Mouse (Mus musculus): ENCODE data around the gene Lrig3. TPM values are rescaled to one million over a fixed set of nuclear protein-coding genes. Genes with fewer than 3 reads are reported as not detected.
A peak's percentile ranks its signal among the peaks of the same experiment; 100 is the strongest.

Lrig3 gene
- total RNA-seq (2021), result 1 to 10 TPM; 4.0 to 5.6 TPM
- long read RNA-seq, full-length matches to known transcripts, result 8 of 9 reads
- long read RNA-seq, partial matches to known transcripts, result 1 of 9 reads
- long read RNA-seq, other reads (novel, unspliced or antisense), result 0 of 9 reads

GRCm38 (mm10) chr10:125965968-125966480 lies at the start of gene Lrig3:
TSS of gene Lrig3 (plus strand) at chr10:125966168.
- peak; percentile 50 to 83 for DNase-seq (ENCODE audit: low spot score in 2 of 2)

- no peak for DNase-seq (ENCODE audit: low spot score in 2 of 2)
Observed at GRCm38 (mm10) chr10:125916781-125917180, 49.2 kb upstream of the Lrig3 start.

GRCm38 (mm10) chr10:125917436-125917871 lies 48.5 kb upstream of the Lrig3 start:
- DNase-seq (ENCODE audit: low spot score in 2 of 2), result no peak

- no peak for DNase-seq (ENCODE audit: low spot score in 2 of 2)
Observed at GRCm38 (mm10) chr10:125918994-125919393, 47.0 kb upstream of the Lrig3 start.

GRCm38 (mm10) chr10:125921654-125922446 lies 44.1 kb upstream of the Lrig3 start:
- DNase-seq (ENCODE audit: low spot score in 2 of 2), result no peak

GRCm38 (mm10) chr10:125929961-125930360 lies 36.0 kb upstream of the Lrig3 start:
- DNase-seq (ENCODE audit: low spot score in 2 of 2), result no peak

GRCm38 (mm10) chr10:125933388-125933787 lies 32.6 kb upstream of the Lrig3 start:
- DNase-seq (ENCODE audit: low spot score in 2 of 2), result no peak

- no peak for DNase-seq (ENCODE audit: low spot score in 2 of 2)
Observed at GRCm38 (mm10) chr10:125934095-125934494, 31.9 kb upstream of the Lrig3 start.

GRCm38 (mm10) chr10:125937517-125938497 lies 28.2 kb upstream of the Lrig3 start:
- DNase-seq (ENCODE audit: low spot score in 2 of 2), result no peak

GRCm38 (mm10) chr10:125938528-125939402 lies 27.2 kb upstream of the Lrig3 start:
- no peak for DNase-seq (ENCODE audit: low spot score in 2 of 2)

- DNase-seq (ENCODE audit: low spot score in 2 of 2), result no peak
Observed at GRCm38 (mm10) chr10:125940316-125941059, 25.5 kb upstream of the Lrig3 start.

- DNase-seq (ENCODE audit: low spot score in 2 of 2), result no peak
Observed at GRCm38 (mm10) chr10:125943098-125943497, 22.9 kb upstream of the Lrig3 start.

- no peak for DNase-seq (ENCODE audit: low spot score in 2 of 2)
Observed at GRCm38 (mm10) chr10:125944762-125945504, 21.0 kb upstream of the Lrig3 start.

GRCm38 (mm10) chr10:125948842-125949474 lies 17.0 kb upstream of the Lrig3 start:
- no peak for DNase-seq (ENCODE audit: low spot score in 2 of 2)

- no peak for DNase-seq (ENCODE audit: low spot score in 2 of 2)
Observed at GRCm38 (mm10) chr10:125951633-125952032, 14.3 kb upstream of the Lrig3 start.

GRCm38 (mm10) chr10:125954343-125954742 lies 11.6 kb upstream of the Lrig3 start:
- no peak for DNase-seq (ENCODE audit: low spot score in 2 of 2)

- peak in 1 of 2 experiments; percentile 42 for DNase-seq (ENCODE audit: low spot score in 2 of 2)
Observed at GRCm38 (mm10) chr10:125954747-125955530, 11.0 kb upstream of the Lrig3 start.
